Mouse (Mus musculus): Measurements from ENCODE around the gene N6amt1.

Gene N6amt1

GRCm38 (mm10) chr16:87354075-87354583 lies at the start of gene N6amt1:
Gene N6amt1, plus strand, starts transcription at chr16:87354185.
- DNase-seq (ENCODE audit: low spot score in 2 of 2), result peak; percentile 88 to 98

DNA sequence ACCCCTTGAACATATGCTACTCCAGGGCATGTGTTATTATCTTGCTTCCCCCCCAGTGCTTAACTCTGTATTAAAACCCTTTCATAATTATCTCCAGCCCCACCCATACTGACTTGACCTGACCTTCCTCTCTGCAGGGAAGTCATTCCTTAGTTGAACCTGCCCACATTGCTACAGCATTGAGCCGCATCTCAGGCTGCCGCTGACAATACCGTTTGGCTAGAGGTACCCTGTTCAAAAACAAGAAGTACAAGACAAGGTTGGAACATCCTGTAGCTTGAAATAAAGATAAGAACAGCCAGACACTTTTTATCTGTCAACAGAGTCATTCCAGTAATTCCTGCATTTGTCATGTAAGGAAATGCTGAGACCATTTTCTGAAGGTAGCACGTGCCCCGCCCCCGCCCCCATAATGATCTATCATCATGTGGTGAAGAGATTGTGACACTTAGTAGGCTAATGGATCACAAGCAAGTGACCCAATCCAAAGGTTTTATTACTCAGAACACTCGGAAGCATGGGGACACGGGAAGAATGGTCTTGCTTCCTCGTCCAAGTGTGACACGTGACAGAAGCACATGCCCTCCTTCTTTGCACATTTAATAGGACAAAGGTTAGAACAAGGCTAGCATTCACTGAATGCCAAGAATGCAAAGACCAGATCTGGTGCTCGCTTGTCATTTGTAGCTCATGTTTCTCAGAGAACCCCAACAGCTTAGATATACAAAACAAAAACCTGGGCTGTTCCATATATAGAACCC lies 48.6 kb upstream of the N6amt1 start:
- DNase-seq (ENCODE audit: low spot score in 2 of 2), result no peak

GRCm38 (mm10) chr16:87307109-87307735 lies 46.8 kb upstream of the N6amt1 start:
- DNase-seq (ENCODE audit: low spot score in 2 of 2), result no peak

GRCm38 (mm10) chr16:87310659-87311058 lies 43.3 kb upstream of the N6amt1 start:
- DNase-seq (ENCODE audit: low spot score in 2 of 2), result no peak

GRCm38 (mm10) chr16:87318200-87318811 lies 35.7 kb upstream of the N6amt1 start:
- no peak for DNase-seq (ENCODE audit: low spot score in 2 of 2)

- DNase-seq (ENCODE audit: low spot score in 2 of 2), result no peak
These were observed 35.0 kb upstream of the N6amt1 start for GRCm38 (mm10) chr16:87318998-87319397.

DNA sequence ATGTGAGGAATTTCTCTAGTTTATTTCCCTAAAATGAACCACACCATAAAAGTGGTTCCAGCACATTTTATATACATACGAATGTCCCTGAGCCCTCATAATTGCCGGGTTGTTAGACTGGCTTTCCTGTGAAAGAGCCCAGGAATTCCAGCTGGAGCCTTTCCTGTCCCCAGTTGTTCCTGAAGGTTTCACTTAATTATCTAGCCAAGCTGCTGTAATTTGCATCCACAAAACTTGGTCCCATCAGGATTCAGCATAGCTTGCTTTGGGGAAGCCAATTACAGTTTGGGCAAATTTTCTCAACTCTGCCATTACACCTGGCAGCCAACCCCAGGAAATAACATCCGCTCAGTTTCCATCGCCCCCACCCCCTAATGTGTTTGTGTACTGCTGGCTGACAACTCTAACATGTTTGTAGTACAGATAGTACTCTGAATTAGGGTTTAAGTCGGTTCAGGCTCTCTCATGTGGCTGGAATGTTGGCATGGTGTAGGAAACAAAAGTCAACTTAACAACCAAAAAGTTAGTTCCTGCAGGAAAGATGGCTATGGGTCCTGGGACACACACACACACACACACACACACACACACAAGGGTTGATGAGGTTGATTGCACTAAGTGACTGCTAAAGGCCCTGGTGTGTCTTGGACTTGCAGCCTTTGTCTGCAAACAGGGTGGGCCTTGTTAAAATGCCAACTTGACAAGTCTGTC lies 34.3 kb upstream of the N6amt1 start:
- no peak for DNase-seq (ENCODE audit: low spot score in 2 of 2)

DNA sequence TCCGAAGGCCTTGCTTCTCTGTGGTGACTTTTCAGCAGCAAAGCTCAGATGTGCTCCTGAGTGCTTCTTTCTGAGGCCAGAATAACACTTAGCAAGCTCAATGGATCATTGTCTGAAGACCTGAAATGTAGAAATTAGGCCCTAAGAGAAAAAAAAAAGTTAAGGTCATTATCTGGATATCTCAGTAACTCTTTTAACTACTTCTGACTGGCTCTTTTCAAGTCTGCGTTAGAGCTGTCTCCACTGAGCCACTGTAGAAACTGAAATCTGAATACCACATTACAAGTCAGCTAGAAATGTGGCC lies 33.8 kb upstream of the N6amt1 start:
- no peak for DNase-seq (ENCODE audit: low spot score in 2 of 2)

DNA sequence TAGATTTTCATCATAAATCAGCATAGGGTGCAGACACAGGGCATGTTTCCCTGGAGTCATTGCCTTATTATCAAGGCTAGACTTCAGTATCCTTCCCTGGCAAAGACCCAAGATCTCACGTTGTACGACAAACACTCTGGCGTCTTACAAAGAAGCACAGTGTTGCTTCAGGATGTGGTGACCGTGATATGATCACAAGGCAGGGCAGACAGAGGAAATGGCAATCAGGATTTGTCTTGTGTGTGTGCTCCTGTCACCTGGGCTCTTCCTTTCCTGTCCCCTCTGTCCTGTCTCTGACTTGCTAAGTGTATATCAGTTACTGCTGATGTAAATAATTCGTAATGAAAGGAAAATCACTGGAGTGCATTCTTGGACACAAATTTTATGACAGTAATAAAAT lies 29.4 kb upstream of the N6amt1 start:
- no peak for DNase-seq (ENCODE audit: low spot score in 2 of 2)

- no peak for DNase-seq (ENCODE audit: low spot score in 2 of 2)
These were observed 24.0 kb upstream of the N6amt1 start for GRCm38 (mm10) chr16:87329986-87330385.

GRCm38 (mm10) chr16:87334756-87335155 lies 19.2 kb upstream of the N6amt1 start:
- DNase-seq (ENCODE audit: low spot score in 2 of 2), result no peak

- no peak for DNase-seq (ENCODE audit: low spot score in 2 of 2)
These were observed 12.9 kb upstream of the N6amt1 start for GRCm38 (mm10) chr16:87341043-87341572.

DNA sequence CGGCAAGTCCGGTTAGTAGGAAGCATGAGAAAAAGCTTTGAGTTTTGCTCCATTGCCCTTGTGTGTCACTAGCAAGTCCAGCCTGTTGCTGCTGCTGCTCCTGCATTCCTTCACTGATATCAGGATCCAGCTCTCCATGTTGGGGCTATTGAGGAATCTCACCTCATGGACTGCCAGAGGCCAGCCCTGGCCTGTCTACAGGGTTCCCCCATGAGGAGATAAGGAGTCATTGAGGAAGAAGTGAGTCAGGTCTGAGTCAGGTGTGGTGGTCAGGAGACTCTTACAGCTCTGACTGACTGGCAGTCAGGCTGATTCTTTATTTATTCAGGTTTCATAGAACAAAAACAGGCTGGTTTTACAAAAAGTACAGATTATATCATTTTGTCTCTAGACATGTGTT lies 5.9 kb upstream of the N6amt1 start:
- peak; percentile 23 to 60 for DNase-seq (ENCODE audit: low spot score in 2 of 2)

GRCm38 (mm10) chr16:87351386-87352105 lies 2.4 kb upstream of the N6amt1 start:
- DNase-seq (ENCODE audit: low spot score in 2 of 2), result no peak

DNA sequence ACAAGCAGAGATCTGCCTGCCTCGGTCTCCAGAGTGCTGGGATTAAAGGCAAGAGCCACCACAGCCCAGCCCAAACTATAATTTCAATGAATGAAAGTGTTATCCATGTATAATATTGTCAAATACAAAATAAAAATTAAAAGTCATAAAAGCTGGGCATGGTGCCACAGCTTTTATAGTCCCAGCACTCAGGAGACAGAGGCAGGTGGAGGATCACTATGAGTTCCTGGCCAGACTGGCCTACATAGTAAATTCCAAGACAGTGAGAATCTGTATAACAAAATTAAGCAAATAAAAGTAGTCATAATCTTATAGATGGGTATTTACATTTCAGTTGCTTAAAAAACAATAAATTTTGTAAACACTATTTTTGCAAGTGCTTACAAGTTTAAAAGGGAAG lies 380 bp upstream of the N6amt1 start:
- DNase-seq (ENCODE audit: low spot score in 2 of 2), result no peak

DNA sequence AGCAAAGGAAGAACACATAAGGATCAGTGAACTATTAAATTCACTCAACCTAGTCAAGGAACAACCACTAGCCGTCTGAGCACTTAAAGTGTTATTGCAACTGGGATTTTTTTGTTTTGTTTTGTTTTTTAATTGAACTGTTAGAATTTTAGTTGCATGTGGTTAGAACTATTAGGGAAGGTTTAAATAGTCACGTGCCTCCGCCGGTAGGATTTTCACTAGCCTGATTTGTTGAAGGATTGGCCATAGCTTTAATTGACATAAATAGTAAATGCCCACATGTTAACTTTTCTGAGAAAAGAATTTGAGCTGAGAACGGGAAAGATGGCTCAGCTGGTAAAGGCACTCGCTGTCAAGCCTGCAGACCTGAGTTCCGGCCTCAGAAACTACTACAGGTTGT lies 763 bp downstream of the N6amt1 start:
- DNase-seq (ENCODE audit: low spot score in 2 of 2), result no peak

DNA sequence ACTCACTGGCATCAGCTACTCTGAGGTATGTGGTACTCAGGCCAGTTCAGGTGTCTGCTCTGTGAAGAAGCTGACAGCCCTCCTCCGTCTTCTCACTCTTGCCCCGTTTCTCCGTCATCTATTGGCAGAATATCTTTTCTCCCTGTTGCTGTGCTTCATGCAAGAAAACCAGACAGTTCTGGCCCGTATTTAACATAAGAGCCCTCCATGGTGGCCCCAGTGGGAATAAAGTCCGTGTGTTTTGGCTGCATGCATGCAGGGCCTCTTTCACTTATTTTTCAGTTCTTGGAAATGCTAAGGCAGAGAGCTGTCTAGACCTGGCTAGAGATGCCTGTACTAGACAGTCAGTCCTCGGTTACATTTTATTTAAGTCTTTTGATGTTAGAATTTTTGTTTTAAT lies 6.1 kb downstream of the N6amt1 start:
- no peak for DNase-seq (ENCODE audit: low spot score in 2 of 2)

GRCm38 (mm10) chr16:87364231-87364630 lies 10.2 kb downstream of the N6amt1 start:
- DNase-seq (ENCODE audit: low spot score in 2 of 2), result no peak

DNA sequence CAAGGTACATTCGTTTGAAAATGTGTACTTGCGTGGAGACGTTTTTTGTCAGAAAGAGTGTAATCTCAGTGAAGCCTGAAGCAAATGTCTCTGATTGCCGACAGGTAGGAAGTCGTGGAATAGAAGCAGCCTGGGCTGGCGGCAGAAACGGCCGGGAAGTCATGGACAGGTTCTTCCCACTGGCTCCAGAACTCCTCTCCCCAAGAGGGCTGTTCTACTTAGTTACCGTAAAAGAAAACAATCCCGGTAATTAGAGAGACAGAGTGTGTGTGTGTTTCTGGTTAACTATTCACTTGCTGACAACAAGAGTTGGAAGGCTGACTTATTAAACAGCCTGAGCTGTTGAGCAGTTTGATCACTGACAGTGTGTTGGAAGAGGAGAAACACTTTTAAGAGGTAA lies 12.1 kb downstream of the N6amt1 start:
- no peak for DNase-seq (ENCODE audit: low spot score in 2 of 2)

- DNase-seq (ENCODE audit: low spot score in 2 of 2), result no peak
These were observed 12.5 kb downstream of the N6amt1 start for GRCm38 (mm10) chr16:87366445-87366844.

DNA sequence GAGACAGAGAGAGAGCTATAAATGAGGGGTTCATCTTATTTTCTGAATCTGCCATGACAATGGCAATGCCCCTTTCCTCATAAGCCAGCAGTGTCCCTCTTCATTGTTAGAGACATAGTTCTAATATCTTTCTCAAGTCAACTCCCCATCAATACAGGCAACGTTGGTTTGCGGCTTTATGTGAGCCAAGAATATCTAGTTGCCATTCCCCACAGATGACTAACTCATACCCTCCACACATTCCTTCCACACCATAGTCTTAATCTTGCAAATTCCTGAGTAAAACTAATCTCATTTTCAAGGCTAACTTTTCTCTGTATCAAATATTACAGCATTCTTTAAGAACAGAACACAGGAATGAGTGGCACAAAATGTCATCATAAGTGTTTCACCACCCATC lies 29.0 kb downstream of the N6amt1 start:
- no peak for DNase-seq (ENCODE audit: low spot score in 2 of 2)
